Mouse (Mus musculus) adrenal gland, adult (tissue): ENCODE measurements around the gene Gpd2.

Experiments
- DNase-seq, 2 experiments: peaks; one replicate each; pipeline ENCODE4 v3.0.0; 2022 to 2023; ENCODE audit warnings: low spot score in 1 of 2; ENCODE audit not compliant: inconsistent age in 2 of 2

Gpd2 gene

GRCm38 (mm10) chr2:57250113-57250512, 12.7 kb downstream of the Gpd2 start:
- no peak for DNase-seq

DNA sequence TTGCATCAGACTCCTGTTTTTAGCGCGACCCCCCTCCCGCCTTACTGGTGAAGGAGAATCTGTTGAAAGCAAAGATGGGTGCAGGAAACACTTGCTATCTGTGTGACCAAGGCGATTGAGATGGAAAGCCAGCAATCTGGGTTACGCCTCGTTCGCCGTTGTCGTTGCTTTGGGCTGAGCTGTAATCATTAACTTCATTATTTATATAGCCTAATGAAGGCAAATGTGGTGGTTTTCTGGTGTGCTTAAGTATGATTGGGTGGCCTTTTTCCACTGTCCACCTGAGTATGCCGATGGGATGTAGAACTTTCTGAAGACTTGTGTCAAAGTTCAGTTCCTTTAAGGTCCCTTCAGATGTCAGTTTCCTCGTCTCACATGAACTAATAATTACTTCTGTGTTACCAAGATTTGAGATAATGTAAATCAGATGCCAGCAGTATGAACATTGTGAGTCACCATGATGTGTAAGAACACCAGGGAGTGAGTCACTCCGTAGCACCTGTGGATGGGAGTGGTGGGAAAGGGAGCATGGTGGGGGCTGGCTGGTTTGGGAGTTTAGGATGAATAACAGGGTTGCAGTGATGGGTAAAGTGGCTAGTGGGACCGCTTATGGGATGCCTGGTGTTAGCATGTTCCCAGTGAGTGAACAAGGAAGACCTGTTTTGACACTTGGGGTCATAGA, 14.3 kb downstream of the Gpd2 start:
- DNase-seq: no peak

GRCm38 (mm10) chr2:57252542-57253301, 15.3 kb downstream of the Gpd2 start:
- peak in 1 of 2 experiments; percentile 41 for DNase-seq

GRCm38 (mm10) chr2:57254267-57254666, 16.8 kb downstream of the Gpd2 start:
- DNase-seq: peak in 1 of 2 experiments; percentile 57

DNA sequence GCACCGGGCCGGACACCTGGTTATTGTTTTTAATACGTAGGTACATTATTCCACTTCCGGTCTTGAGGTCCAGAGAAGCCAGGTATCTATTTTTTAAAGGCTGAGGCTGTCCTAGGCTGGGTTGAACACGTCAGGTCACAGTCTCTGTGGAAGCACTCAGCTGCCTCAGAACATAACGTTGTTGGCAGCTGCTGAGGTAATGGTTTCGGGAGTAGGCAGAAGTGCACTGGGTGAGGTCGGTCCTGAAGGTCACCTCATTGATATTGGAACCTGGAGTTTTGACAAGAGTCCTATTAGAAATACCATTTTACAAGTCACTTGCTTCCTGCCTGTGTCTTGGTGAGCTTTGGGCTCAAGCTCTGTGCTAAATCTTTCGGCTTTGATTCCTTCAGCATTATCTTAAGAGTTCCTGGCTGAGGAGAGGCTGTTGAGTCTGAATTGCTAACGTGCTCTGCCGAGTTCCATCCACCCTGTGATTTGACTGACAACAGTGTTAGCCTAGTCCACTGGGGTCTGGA, 17.8 kb downstream of the Gpd2 start:
- DNase-seq: peak in 1 of 2 experiments; percentile 37

GRCm38 (mm10) chr2:57255836-57256235, 18.4 kb downstream of the Gpd2 start:
- DNase-seq: no peak

DNA sequence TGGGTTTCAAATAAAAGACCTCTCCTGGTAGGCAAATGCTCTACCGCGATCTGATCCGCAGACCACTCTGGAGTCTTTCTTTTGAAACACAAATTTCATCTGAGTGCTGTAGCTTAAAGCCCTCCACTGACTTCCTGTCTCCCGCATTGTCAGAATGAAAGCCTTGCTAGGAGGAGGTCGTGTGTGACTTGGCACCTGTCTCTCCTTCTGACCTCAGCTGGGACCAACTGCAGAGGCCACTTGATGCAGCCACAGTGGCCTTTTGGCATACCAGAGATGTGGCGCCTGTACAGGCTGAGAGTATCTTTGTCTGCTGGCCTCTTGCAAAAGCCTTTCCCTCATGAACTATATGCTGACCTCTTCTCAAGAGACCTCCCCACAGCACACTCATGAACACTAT, 19.0 kb downstream of the Gpd2 start:
- DNase-seq: no peak

DNA sequence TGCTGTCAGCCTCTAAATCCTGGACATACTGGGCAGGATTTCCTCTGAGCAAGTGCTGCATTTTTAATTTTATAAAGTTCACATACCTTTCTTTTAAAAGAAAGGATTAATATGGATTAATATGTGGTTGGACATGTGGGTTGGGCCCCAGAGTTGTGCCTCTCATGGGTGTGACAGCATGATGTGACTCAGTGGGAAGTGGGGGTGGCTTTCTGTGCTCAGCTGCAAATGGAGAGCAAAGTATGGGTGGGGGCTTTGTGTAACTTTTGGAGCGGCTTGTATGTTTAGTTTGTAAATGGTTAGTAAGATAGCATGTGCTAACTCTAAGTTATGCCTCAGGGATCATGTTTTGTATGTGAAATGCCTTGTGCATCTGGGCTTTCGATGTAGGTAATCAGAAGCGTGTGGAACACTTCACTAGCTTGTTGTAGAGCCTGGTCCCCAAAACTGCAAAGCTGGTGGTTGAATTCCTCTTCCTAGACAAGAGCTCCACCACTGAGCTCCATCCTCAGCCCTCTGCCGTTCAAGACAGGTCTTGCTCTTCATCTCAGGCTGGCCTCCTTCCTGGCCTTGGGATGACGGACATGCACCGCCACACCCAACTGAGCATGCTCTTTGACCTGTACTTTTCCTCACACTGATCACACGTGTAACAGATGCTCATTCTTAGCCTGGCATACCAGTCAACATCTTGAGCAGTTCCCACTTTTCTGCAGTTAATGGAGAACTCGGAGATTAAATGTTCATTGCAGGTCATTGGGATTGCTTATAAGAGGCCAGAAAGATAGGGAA, 24.0 kb downstream of the Gpd2 start:
- no peak for DNase-seq

- DNase-seq: no peak
Observed at GRCm38 (mm10) chr2:57263431-57263830, 26.0 kb downstream of the Gpd2 start.

DNA sequence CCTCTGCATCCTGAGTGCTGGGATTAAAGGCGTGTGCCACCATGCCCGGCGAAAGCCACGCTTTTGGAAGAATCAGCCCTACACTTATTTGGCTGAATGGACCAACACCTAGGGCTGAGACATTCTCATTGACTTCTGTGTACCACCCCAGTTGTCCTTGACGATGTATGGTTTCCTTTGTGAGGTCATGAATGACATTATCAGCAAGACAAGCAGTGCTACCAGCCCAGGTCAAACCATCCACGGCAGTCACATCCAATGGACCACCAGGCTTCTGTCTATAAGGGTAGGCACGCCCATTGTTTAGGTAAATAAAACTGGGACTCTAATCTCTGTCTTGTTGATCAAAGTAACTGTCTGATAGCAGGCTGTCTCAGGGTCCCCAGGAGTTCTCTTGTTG, 27.5 kb downstream of the Gpd2 start:
- DNase-seq: no peak

GRCm38 (mm10) chr2:57266679-57267393, 29.4 kb downstream of the Gpd2 start:
- DNase-seq: no peak

DNA sequence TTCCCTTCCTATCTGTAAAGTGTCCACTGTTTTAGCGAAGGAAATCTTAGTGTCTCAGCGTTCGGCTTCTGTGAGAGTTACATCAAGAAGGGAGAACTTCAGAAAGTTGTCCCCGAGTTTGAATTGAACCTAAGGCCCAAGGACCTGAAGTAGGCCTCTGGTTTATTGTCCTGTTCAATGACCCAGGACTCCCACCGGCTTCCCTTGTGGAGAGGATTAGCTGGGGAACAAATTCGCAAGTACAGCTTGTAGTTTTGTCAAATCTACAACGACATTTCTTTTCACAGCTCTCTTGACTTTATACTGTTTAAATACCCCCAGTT, 29.9 kb downstream of the Gpd2 start:
- no peak for DNase-seq

DNA sequence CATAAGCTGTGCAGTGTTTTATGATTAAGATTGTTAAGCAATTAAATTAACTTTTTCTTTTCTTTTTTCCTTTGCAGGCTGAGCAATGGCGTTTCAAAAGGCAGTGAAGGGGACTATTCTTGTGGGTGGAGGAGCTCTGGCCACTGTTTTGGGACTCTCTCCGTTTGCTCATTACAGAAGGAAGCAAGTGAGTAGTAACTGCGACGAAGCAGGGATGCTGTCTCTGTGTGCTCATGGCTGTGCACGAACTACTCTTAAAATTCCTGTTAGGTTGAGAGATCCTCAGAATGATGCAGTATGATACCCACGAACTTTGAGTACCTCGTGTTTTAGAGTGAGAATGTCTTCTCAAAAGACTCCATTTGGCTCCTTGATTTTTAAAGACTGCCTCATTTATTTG, 30.5 kb downstream of the Gpd2 start:
- DNase-seq: no peak

- DNase-seq: peak; percentile 18 to 50
Observed at GRCm38 (mm10) chr2:57268839-57269238, 31.4 kb downstream of the Gpd2 start.

DNA sequence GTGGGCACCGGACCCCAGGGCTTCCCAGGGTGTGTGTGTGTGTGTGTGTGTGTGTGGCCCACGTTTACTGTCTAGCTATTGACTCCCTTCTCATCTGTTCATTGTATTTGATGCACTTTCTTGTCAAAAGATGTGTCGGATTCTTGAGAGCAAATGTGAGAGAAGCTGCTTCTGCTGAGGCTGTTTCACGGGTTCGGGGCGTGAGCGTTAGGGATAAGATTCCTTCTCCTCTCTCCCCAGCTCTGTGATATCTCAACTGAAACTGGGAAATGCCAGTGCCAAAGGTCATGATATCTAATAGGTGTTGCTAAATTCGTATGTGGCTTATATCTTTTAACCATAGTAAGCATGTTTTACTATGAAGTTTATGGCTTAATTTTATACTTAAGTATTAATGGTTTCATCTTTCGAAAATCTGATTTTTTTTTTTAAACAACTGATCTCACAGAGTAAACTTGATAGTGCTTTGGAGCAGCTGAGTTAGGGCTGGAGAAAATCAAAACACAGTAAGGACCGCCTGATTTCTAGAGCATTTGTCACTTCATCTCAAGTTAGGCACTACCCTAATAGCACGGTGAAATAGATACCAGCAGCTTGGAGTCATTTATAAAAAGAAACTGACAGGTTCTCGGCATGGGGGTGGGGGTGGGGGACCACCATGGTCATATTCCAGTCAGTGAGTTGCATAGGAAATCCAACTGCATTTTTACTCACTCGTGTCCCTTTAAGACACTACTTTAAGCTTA, 32.4 kb downstream of the Gpd2 start:
- no peak for DNase-seq

GRCm38 (mm10) chr2:57280190-57280723, 42.8 kb downstream of the Gpd2 start:
- no peak for DNase-seq

- DNase-seq: no peak
Observed at GRCm38 (mm10) chr2:57283791-57284190, 46.4 kb downstream of the Gpd2 start.

GRCm38 (mm10) chr2:57285197-57285596, 47.8 kb downstream of the Gpd2 start:
- no peak for DNase-seq

- no peak for DNase-seq
Observed at GRCm38 (mm10) chr2:57287986-57288385, 50.6 kb downstream of the Gpd2 start.

- no peak for DNase-seq
Observed at GRCm38 (mm10) chr2:57293571-57293970, 56.1 kb downstream of the Gpd2 start.
